Mouse (Mus musculus) cerebellum, adult 2 months (tissue): Measurements from ENCODE around the gene Asgr2.

Experiments
- CTCF ChIP-seq: fragments of 200-500 bp; IDR thresholded peaks from 2 replicates; pipeline ENCODE4 v1.5.1; 2011; ENCODE audit warnings: low read depth, mild to moderate bottlenecking, control low read depth, low read length, moderate library complexity, borderline replicate concordance; ENCODE audit not compliant: insufficient read depth
- POLR2A ChIP-seq: fragments of 200-500 bp; IDR thresholded peaks from 2 replicates; pipeline ENCODE4 v1.6.1; 2011; ENCODE audit warnings: low read length, control low read depth, borderline replicate concordance; ENCODE audit not compliant: insufficient read depth

GRCm38 (mm10) chr11:70129926-70130379 is 37.5 kb downstream of the Asgr2 start, which contains the start of gene Mgl2:
- TF ChIP-seq CTCF (no peak), POLR2A (no peak)
